Mouse (Mus musculus): ENCODE results near the gene Papola. TPM values are rescaled to one million over a fixed set of nuclear protein-coding genes. Genes with fewer than 3 reads are reported as not detected.
"Not testable (repeated sequence)": the region's sequence is repeated elsewhere in the genome, so short reads cannot be mapped to it uniquely, and the experiment has no call there.

The Papola gene
- polyA plus RNA-seq, 1 experiment: 57.7 TPM

DNA sequence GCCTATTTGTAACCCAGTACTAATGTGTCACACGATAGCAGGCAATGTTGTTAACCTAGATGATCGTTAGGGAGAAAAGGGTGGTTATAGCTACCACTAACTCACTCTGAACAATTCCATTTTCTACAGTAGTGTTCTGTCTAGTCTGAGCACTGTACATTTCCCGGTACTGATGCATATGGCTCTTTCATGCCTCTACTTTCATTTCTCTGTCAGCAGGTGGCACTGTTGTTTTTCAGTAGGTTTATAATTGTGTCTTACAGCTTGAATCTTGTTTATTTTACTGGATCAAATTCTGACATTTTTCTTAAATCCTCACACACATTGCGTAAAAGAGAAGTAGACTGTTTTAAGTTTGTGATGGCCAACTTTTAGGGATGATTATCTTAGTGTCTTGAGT is 54.6 kb downstream of the Papola start:
- WGBS: 62% methylated on average over 4 of the region's 4 CpGs
- Histone ChIP-seq H3K4me3 (ENCODE audit: insufficient read depth, low read depth, low read length) (no peak overlapping the region), H3K27me3 (replicated peaks; ENCODE audit: control insufficient read depth, insufficient read depth, low read length) (no peaks in the 10 kb centered on the region), H3K36me3 (ENCODE audit: control insufficient read depth, insufficient read depth, low read length) (peaks cover 5% of the 10 kb centered on the region), H3K4me1 (ENCODE audit: control insufficient read depth, insufficient read depth, low read length) (no peaks in the 10 kb centered on the region; the same call in 1 of the 2 replicates), H3K27ac (ENCODE audit: insufficient read depth, low read depth, low read length) (no peak overlapping the region)
- peak; percentile 24 for DNase-seq
- no peak for TF ChIP-seq POLR2A (IDR thresholded peaks at IDR 0.05; ENCODE audit: low read depth, low read length)
- TF ChIP-seq CTCF (conservative IDR thresholded peaks at IDR 0.05; ENCODE audit: insufficient read depth, insufficient read length, low read depth, low read length): no peak

DNA sequence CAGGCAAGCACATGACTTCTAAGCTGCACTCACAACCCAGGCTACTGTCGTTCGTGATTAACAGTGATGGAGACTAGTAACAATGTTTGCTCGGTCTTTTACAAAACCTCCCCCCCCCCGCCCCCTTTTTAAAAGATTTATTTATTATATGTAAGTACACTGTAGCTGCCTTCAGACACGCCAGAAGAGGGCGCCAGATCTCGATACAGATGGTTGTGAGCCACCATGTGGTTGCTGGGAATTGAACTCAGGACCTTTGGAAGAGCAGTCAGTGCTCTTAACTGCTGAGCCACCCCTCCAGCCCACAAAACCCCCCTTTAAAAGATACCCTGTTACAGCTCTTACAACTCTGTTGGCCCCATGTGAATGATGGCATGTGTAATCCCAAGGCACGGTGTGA is 56.1 kb downstream of the Papola start:
- H3K4me3 ChIP-seq (ENCODE audit: insufficient read depth, low read depth, low read length); DNase-seq; H3K27ac ChIP-seq (ENCODE audit: insufficient read depth, low read depth, low read length); H3K36me3 ChIP-seq (ENCODE audit: control insufficient read depth, insufficient read depth, low read length); H3K27me3 ChIP-seq (replicated peaks; ENCODE audit: control insufficient read depth, insufficient read depth, low read length); H3K4me1 ChIP-seq (ENCODE audit: control insufficient read depth, insufficient read depth, low read length): not testable (repeated sequence)
- 94% methylated on average over 8 of the region's 8 CpGs for WGBS

DNA sequence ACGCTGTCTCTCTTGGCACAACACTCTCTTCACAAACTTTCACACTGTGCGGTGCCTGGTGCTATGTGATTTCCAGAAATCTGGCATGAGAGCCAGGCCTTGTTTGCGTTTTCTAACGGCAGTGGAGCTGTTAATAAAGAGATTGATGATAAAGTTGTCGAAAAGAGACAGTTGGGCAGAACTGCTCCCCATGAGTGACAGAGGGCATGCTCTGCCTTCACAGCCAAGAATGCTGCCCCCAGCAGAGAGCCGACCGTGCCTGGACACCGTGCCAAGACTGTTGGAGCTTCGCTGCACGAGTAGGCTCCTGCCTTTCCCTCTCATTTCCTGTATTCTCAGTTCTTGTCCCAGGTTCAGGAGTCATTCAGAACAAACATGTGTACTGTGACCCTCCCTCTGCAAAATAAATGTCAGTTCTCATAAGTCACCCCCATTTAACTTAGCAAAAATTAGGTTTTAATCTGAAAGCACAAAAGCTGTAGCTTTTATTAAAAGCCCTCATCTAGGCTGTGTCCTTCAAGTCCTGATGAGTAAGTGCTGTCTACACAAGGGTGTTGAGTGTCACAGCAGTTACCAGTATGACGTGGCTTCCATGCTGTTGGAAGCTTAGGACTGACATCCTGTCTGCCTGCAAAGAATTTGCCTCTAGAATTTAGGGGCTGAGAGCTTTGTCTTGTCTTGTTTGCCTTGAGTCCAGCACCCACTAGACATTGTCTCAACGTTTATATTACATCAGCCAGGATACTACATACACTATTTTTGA is 58.9 kb downstream of the Papola start:
- no peaks in the 10 kb centered on the region; the same call in 1 of the 2 replicates for H3K4me1 ChIP-seq (ENCODE audit: control insufficient read depth, insufficient read depth, low read length)
- peak; percentile 77 for DNase-seq
- no peak overlapping the region for H3K4me3 ChIP-seq (ENCODE audit: insufficient read depth, low read depth, low read length)
- WGBS: 31% methylated on average over 12 of the region's 12 CpGs
- H3K36me3 ChIP-seq (ENCODE audit: control insufficient read depth, insufficient read depth, low read length): no peaks in the 10 kb centered on the region
- no peaks in the 10 kb centered on the region for H3K27me3 ChIP-seq (replicated peaks; ENCODE audit: control insufficient read depth, insufficient read depth, low read length)
- TF ChIP-seq POLR2A (IDR thresholded peaks at IDR 0.05; ENCODE audit: low read depth, low read length): no peak
- TF ChIP-seq CTCF (conservative IDR thresholded peaks at IDR 0.05; ENCODE audit: insufficient read depth, insufficient read length, low read depth, low read length): no peak
- no peak overlapping the region for H3K27ac ChIP-seq (ENCODE audit: insufficient read depth, low read depth, low read length)

- no peak for DNase-seq
- TF ChIP-seq POLR2A (IDR thresholded peaks at IDR 0.05; ENCODE audit: low read depth, low read length) (no peak), CTCF (conservative IDR thresholded peaks at IDR 0.05; ENCODE audit: insufficient read depth, insufficient read length, low read depth, low read length) (no peak)
- Histone ChIP-seq H3K4me3 (ENCODE audit: insufficient read depth, low read depth, low read length) (no peak overlapping the region), H3K4me1 (ENCODE audit: control insufficient read depth, insufficient read depth, low read length) (no peaks in the 10 kb centered on the region; the same call in 1 of the 2 replicates), H3K36me3 (ENCODE audit: control insufficient read depth, insufficient read depth, low read length) (no peaks in the 10 kb centered on the region), H3K27ac (ENCODE audit: insufficient read depth, low read depth, low read length) (no peak overlapping the region), H3K27me3 (replicated peaks; ENCODE audit: control insufficient read depth, insufficient read depth, low read length) (no peaks in the 10 kb centered on the region)
- 82% methylated on average over 4 of the region's 4 CpGs for WGBS
Measured at GRCm38 (mm10) chr12:105844406-105844805, 59.9 kb downstream of the Papola start.

GRCm38 (mm10) chr12:105849102-105849501 is 64.6 kb downstream of the Papola start:
- no peak overlapping the region for H3K27ac ChIP-seq (ENCODE audit: insufficient read depth, low read depth, low read length)
- no peaks in the 10 kb centered on the region for H3K4me1 ChIP-seq (ENCODE audit: control insufficient read depth, insufficient read depth, low read length)
- no peak overlapping the region for H3K4me3 ChIP-seq (ENCODE audit: insufficient read depth, low read depth, low read length)
- no peak for DNase-seq
- H3K36me3 ChIP-seq (ENCODE audit: control insufficient read depth, insufficient read depth, low read length): no peaks in the 10 kb centered on the region
- WGBS: 69% methylated on average over 8 of the region's 8 CpGs
- no peaks in the 10 kb centered on the region for H3K27me3 ChIP-seq (replicated peaks; ENCODE audit: control insufficient read depth, insufficient read depth, low read length)
- TF ChIP-seq CTCF (conservative IDR thresholded peaks at IDR 0.05; ENCODE audit: insufficient read depth, insufficient read length, low read depth, low read length): no peak
- no peak for TF ChIP-seq POLR2A (IDR thresholded peaks at IDR 0.05; ENCODE audit: low read depth, low read length)

- Histone ChIP-seq H3K27me3 (replicated peaks; ENCODE audit: control insufficient read depth, insufficient read depth, low read length) (no peaks in the 10 kb centered on the region), H3K36me3 (ENCODE audit: control insufficient read depth, insufficient read depth, low read length) (no peaks in the 10 kb centered on the region), H3K4me3 (ENCODE audit: insufficient read depth, low read depth, low read length) (no peak overlapping the region), H3K4me1 (ENCODE audit: control insufficient read depth, insufficient read depth, low read length) (no peaks in the 10 kb centered on the region), H3K27ac (ENCODE audit: insufficient read depth, low read depth, low read length) (no peak overlapping the region)
- DNase-seq: no peak
- 59% methylated on average over 9 of the region's 9 CpGs for WGBS
- no peak for TF ChIP-seq POLR2A (IDR thresholded peaks at IDR 0.05; ENCODE audit: low read depth, low read length)
- TF ChIP-seq CTCF (conservative IDR thresholded peaks at IDR 0.05; ENCODE audit: insufficient read depth, insufficient read length, low read depth, low read length): no peak
Measured at GRCm38 (mm10) chr12:105850675-105851074, 66.2 kb downstream of the Papola start.

- Histone ChIP-seq H3K36me3 (ENCODE audit: control insufficient read depth, insufficient read depth, low read length) (no peaks in the 10 kb centered on the region), H3K4me1 (ENCODE audit: control insufficient read depth, insufficient read depth, low read length) (no peaks in the 10 kb centered on the region), H3K27ac (ENCODE audit: insufficient read depth, low read depth, low read length) (no peak overlapping the region), H3K4me3 (ENCODE audit: insufficient read depth, low read depth, low read length) (no peak overlapping the region), H3K27me3 (replicated peaks; ENCODE audit: control insufficient read depth, insufficient read depth, low read length) (no peaks in the 10 kb centered on the region)
- DNase-seq: no peak
- WGBS: 59% methylated on average over 7 of the region's 7 CpGs
- TF ChIP-seq POLR2A (IDR thresholded peaks at IDR 0.05; ENCODE audit: low read depth, low read length) (no peak), CTCF (conservative IDR thresholded peaks at IDR 0.05; ENCODE audit: insufficient read depth, insufficient read length, low read depth, low read length) (no peak)
Measured at GRCm38 (mm10) chr12:105852798-105853197, 68.3 kb downstream of the Papola start.
